8 mouse cellular contexts compared by ENCODE assay signal in the genomic region with DNA sequence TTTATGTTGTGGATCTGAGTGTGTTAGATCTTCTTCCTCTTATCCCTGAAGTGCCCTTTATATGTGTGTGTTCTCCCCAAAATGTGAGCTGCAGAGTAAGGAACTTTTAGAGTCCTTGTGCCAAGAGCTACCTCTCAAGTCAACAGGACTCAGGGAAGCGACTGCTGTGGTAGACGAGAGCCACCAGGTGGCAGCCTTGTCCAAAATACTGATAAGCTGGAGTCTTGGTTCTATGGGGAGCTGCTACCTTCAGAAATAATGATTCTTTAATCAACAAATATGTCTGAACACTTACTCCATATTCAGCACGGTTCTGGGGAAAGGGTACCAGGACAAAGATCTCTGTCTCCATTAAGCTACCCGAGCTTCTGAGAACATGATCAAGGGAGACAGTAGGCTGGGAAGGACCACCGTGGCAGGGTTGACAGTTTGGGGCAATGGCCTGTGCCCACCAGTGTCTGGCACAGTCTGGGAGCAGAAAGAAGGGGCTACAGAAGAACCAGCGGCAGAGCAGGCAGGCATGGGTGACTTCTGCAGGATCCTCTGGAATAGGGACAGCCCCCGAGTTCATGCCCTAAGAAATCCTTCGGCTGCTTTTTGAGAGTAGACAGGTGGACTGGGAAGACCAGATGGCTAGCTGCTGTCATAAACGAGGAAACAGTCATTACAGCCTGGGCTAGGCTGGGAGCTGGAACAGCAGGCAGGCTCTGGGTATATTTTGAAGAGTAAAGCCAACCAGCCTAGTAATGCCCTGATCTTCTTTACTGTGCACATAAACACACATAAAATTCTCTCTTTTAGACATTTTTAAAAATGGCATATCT.
DNase-seq lines count a peak whose midpoint lies in the region; ATAC-seq and TF ChIP-seq lines count a peak whose summit lies in the region.
"Had no signal": no experiment of that assay in that cellular context is flagged by ENCODE, and none has a peak within 500 bp of the region (broad histone marks: within the 10 kb centered on the region; RNA-seq: fewer than 3 reads in every experiment).

No protein-coding gene starts in this region.

- POLR2A ChIA-PET in Patski (lab: Charles Lee), result interaction anchor here (1.3 kb wide), 1 partner anchor 233 kb away, joined by 3 read pairs; the partner anchor contains the start of gene Zswim7

- no peak overlapping the region for H3K4me2 ChIP-seq in kidney, postnatal 0 days (ENCODE audit: low read length)
- no peak overlapping the region for H3K4me2 ChIP-seq in lung, embryonic 14.5 days

- no peaks in the 10 kb centered on the region for H3K36me3 ChIP-seq in kidney, postnatal 0 days (ENCODE audit: insufficient read depth, low read length)
- H3K36me3 ChIP-seq in lung, embryonic 14.5 days (ENCODE audit: insufficient read depth), result no peaks in the 10 kb centered on the region

- in situ Hi-C loops in Patski (cut with MboI; ENCODE audit: low pct_unique_long_range_greater_than_20kb), result loop anchor here (5.0 kb wide), 3 partner anchors 79 to 229 kb away; no protein-coding TSS in a partner anchor

- no peak overlapping the region for H3K9ac ChIP-seq in kidney, postnatal 0 days (ENCODE audit: low read depth, low read length)
- H3K9ac ChIP-seq in lung, embryonic 14.5 days, result no peak overlapping the region

- peak; percentile 90 for TF ChIP-seq CTCF in Patski (IDR thresholded peaks at IDR 0.05)
- TF ChIP-seq CTCF in kidney, postnatal 0 days (IDR thresholded peaks at IDR 0.05; ENCODE audit: low read depth), result peak; percentile 96
- peak; percentile 88 for TF ChIP-seq CTCF in lung, embryonic 14.5 days (IDR thresholded peaks at IDR 0.05; ENCODE audit: low read depth)

- H3K27me3 ChIP-seq in Patski, result no peaks in the 10 kb centered on the region
- no peaks in the 10 kb centered on the region for H3K27me3 ChIP-seq in kidney, postnatal 0 days (ENCODE audit: insufficient read depth, low read length)
- no peaks in the 10 kb centered on the region for H3K27me3 ChIP-seq in lung, embryonic 14.5 days (ENCODE audit: insufficient read depth, low read length)

- H3K27ac ChIP-seq in kidney, postnatal 0 days, result no peak overlapping the region
- H3K27ac ChIP-seq in lung, embryonic 14.5 days (ENCODE audit: low read depth), result no peak overlapping the region
- H3K27ac ChIP-seq: macrophage had no signal

- no peak overlapping the region for H3K4me3 ChIP-seq in kidney, postnatal 0 days (replicated peaks; ENCODE audit: low read depth, low read length)
- no peak overlapping the region for H3K4me3 ChIP-seq in lung, embryonic 14.5 days (ENCODE audit: low read depth, low read length)

- DNase-seq in Patski (ENCODE audit: low read depth, low spot score), result no peak
- peak; percentile 73 for DNase-seq in cerebellum, adult 9-11 months
- DNase-seq in frontal cortex, postnatal 36 days (ENCODE audit: low spot score in 2 of 2), result peak; percentile 65 to 76
- DNase-seq in kidney, postnatal 0 days (ENCODE audit: low spot score), result peak; percentile 92
- DNase-seq in lung, embryonic 14.5 days, result peak; percentile 92
- DNase-seq in right cerebral cortex, postnatal 36 days (ENCODE audit: low spot score in 2 of 2), result peak; percentile 39 to 52

- WGBS in kidney, postnatal 0 days, result 34% methylated on average over 9 of the region's 9 CpGs
- 40% methylated on average over 9 of the region's 9 CpGs for WGBS in lung, embryonic 14.5 days

- no peaks in the 10 kb centered on the region for H3K9me3 ChIP-seq in kidney, postnatal 0 days (replicated peaks; ENCODE audit: low read length)
- no peaks in the 10 kb centered on the region for H3K9me3 ChIP-seq in lung, embryonic 14.5 days (ENCODE audit: low read depth, low read length)

- H3K4me1 ChIP-seq in kidney, postnatal 0 days (replicated peaks; ENCODE audit: insufficient read depth, low read length), result no peaks in the 10 kb centered on the region
- H3K4me1 ChIP-seq in lung, embryonic 14.5 days (ENCODE audit: insufficient read depth), result no peaks in the 10 kb centered on the region

- CTCF ChIA-PET in Patski (lab: Charles Lee), result interaction anchor here (0.7 to 2.9 kb wide), 23 partner anchors 11 to 232 kb away, joined by 3 to 31 read pairs (median 4); partner anchors contain the start of genes Ttc19 and Zswim7

- peak; percentile 56 for ATAC-seq in CD4-positive, CD25-positive, alpha-beta regulatory T cell, adult 4 months
- ATAC-seq in Patski, result no peak
- 0 out of 2 replicates have a peak, but pooled peaks have one; percentile 18 for ATAC-seq in kidney, postnatal 0 days (replicated peaks; ENCODE audit: low FRiP score, low read depth)
- peak; percentile 49; the same call in 1 of the 2 replicates for ATAC-seq in lung, embryonic 14.5 days (ENCODE audit: insufficient read depth)
